Mouse (Mus musculus) thymus, postnatal 4 days (tissue): ENCODE measurements around the gene Prss27.
A peak's percentile ranks its signal among the peaks of the same experiment; 100 is the strongest.
"Not testable (repeated sequence)": the region's sequence is repeated elsewhere in the genome, so short reads cannot be mapped to it uniquely, and the experiment has no call there.

ENCODE experiments used
- DNase-seq: peaks from one replicate; pipeline ENCODE4 v3.0.0; 2021

Gene Prss27

DNA sequence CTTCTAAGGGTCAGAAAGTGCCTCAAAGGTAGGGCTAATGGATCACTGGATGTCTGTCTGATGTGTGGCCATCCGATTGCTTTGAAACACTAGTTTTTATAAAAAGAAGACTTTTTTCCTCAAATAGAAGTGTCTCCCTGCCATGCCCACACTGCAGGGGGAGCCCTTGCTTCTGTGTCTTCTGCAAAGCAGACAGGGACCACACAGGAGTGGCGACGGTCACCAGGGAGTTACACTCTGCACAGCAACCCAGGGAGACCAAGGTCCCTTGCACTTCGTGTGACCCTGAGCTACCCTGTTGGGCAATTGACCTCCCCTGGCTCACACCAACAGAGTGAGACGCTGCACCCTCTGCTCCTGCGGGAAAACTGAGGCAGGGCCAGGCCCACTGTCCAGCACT, 990 bp upstream of the Prss27 start:
- DNase-seq, result no peak

DNA sequence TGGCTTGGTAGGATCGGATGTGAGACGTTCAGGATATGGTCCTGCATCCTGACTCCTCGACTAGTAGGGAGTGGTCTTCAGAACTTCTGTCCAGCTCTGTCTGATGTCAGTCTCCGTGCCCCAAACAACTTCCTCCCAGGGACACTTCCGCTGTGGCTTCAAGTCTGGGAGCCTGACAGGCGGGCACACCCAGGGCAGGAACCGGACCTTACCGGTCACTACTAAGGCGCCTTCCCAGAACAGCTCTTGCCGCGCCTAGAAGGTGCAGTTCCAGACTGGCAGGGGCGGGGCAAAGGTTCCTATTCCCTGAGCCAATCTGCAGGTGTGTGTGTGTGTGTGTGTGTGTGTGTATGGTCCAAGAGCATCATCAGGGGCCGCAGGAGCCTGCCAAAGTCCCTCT, 584 bp upstream of the Prss27 start:
- no peak for DNase-seq

DNA sequence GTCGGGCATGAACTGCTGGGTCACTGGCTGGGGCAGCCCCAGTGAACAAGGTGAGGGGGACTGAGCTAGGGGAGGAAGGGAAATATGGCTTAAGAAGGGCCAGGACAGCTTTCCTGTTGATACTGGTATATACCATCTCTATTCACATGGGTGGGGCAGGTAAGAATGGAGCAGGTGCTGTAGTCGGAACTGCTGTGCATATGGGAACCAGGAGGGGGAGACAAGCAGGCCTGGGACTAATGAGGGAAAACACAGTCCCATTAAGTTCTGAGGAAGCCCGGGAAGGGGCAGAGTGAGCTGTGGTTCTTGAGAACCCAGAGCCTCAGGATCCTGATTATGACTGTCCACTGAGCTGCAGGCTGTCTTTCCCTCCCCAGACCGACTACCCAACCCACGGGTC, 6.5 kb downstream of the Prss27 start:
- no peak for DNase-seq

DNA sequence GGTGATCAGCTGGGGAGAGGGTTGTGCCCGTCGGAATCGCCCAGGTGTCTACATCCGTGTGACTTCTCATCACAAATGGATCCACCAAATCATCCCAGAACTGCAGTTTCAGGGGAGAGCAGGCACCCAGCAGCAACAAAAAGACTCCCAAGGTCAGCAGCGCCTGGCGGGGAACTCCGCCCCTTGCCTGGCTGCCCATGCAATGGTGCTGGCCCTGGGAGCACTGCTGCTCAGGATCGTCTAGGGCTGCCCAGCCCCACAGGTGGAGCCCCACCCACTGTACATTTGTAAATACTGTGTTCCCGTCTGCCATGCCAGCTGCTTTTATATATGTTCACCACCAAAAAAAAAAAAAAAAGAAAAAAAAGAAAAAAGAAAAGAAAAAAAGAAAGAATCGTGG, 7.7 kb downstream of the Prss27 start:
- DNase-seq, result no peak

DNA sequence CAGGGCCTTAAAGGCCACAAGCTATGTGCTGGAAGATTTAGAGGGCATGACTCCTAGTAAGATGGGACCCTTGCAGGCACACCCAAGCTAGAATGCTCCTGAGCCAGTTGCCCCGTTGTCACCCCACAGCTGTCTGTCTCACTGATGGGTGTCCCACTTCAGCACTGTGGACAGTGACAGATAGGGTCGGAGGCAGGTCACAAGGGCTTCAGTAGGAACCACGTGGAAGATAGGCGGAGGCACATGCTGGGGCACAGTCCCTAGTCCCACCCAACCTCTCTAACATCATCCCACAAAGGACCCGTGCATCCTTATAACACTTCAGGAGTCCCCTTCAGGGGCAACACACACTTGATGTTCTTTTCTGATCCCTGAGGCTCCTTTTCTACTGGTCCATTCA, 8.1 kb downstream of the Prss27 start:
- no peak for DNase-seq

DNA sequence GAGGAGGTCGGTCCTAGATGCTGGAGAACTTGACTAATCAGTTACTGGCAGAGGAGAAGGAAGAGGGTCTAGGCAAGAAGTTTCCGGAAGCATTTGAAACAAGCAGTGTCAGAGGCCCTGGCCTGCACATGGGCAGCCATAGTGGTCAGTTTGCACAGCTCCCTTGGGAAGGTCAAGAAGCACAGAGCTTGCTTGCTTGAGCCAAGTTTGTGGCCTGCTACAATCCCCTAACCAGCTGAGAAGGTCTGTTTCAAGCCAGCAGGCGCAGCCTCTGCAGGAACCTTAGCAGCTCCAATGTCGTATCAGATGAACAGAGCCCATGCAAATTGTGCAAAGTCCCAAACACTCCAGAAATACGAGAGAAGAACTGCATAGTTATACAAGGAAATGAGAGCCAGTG, 10.1 kb downstream of the Prss27 start:
- DNase-seq, result no peak

DNA sequence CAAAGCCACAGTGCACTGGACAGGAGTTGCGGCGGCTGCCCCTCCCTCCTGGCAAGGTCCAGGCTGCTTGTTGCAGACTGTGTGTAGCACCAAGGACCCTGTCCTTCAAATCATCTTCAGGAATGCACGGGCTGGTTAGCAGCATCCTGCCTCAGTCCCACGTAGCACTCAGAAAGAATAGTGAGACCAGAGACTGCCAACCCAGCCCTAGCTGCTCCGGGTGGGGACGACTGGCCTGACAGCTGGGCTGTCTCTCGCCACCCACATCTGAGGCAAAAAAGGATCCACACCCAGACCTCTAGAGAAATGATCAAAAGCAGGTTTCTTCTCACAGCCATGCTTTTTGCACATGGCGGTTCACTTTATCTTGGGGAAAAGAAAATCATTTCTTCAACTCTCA, 11.1 kb downstream of the Prss27 start:
- no peak for DNase-seq

DNA sequence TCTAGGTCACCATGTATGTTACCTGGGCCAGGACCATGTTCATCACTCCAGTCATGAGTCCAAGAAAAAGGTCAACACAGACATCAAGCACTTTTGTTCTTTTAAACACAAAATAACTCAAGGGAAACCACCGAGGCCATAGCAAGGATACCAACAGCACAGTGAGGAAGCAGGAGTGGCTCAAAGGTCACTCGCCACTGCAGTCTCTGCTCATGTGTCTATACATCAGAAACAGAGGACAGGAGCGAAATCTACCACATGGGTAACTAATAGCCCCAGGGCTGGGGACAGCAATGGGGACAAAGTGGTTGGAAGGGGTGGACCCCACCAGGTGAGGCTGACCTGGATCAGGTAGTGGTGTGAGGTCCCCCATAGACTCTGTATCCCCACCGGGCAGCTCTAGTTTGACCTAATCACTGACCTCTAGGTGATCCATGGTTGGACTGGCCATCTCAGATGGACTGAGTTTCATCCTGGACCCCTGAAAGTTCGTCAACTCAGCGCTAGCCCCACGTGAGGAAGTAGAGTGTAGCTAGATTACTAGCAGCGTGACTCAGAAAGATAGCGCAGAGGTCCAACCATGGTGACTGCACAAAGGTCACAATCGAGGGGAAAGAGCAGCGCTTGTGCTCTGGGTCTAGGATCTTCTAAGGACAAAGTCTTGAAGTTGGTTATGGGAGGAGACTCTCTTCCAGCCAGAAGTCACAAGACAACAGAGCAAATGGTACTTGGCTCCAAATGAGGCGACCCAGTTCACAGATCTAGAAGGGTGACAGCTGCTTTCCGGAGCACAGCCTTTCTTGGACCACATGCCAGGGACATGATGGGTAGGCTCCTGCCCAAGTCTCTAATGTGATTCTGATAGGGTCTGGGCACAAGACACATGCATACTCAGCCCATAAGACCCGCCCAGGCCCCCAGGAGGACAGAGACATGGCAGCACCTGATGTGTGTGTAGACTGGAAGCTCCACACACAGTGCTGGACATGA, 19.0 kb downstream of the Prss27 start:
- DNase-seq, result no peak

DNA sequence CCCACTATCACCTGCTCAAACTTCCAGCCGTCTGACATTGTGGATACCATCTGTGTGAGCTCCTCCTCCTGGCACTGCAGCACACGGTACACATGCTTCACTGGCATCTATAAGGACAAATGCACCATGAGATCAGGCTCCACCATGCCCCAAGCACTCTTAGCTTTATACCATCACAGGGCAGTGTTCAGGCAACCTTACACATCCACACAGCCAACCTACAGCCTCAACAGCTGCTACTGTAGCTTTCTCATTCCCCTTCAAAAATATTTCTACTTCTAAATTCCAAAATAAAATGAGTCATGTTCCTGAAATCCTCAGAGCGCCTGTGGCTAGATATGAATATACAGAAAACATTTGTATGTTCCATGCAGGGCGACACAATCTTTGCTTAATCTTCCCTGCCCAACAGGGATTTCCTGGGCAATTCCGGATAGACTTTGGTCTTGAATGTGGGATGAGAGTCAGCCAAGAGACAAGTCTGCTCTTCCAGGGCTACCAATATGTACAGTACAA, 19.8 kb downstream of the Prss27 start:
- no peak for DNase-seq

DNA sequence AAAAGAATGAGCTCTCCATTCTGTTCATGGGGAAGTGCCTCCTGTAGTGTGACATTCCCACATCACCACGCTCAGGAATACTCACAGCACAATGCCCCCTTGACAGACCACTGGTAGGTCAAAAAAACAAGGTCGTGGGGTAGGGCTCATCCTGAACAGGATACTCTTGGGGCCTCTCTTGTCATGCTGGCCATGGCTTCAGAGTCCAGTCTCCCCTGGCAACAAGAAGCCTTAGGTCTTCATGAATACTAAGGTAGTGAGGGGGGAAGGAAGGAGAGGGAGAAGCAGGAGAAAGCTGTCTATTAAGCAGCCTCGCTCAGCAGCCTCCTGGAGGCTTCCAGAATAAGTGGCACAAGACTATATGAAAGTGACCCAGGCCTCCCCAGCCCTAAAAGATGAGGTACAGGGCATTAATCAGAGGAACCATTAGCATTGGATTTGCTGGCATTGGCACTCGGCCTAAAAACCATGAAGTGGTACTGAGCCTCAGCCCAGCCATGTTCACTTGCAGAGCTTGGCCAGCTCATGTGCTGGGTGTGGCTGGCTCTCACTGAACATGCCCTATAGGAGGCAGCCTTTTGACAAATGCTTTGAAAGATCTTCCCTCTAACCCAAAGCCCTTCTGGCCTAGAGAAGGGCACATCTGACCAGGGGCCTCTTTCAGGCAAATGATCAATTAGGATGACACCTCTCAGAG, 24.7 kb downstream of the Prss27 start:
- DNase-seq, result no peak

DNA sequence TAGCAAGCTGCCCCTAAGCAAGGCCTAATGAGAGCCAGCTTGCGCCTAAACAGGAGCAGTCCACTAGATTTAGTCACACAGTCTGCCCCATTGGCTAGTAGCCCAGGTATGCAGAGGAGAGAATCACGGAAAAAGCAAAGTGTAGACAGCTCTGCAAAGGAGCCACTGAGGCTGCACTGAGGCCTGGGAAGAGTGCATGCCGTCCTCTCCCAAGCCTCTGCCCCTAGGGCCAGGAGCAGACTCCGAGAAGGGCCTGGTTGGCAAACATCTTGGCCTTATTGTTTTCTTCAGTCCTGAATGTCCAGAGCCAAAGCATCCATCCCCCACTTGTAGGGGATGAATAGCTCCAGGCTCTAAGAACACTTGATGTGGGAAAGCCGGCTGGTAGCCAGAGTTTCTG, 30.3 kb downstream of the Prss27 start:
- DNase-seq, result no peak

DNA sequence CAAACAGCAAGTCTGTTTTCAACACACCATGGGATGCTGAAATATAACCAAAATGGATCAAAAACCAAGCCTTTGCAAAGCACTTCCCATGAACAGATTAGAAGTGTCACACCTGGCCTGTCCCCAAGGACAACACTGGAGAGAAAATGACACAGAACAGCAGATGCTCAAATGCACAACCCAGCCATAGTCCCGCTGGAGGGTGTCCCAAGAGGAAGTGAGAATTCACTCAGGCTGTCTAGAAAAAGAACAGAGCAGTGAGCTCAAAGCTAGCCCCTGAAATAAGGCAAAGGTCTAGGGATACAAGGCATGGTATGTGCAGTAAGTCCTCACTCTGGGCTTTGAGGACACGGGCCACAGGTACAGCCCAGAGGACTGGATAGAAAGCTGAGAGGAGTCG, 31.6 kb downstream of the Prss27 start:
- DNase-seq, result no peak

DNA sequence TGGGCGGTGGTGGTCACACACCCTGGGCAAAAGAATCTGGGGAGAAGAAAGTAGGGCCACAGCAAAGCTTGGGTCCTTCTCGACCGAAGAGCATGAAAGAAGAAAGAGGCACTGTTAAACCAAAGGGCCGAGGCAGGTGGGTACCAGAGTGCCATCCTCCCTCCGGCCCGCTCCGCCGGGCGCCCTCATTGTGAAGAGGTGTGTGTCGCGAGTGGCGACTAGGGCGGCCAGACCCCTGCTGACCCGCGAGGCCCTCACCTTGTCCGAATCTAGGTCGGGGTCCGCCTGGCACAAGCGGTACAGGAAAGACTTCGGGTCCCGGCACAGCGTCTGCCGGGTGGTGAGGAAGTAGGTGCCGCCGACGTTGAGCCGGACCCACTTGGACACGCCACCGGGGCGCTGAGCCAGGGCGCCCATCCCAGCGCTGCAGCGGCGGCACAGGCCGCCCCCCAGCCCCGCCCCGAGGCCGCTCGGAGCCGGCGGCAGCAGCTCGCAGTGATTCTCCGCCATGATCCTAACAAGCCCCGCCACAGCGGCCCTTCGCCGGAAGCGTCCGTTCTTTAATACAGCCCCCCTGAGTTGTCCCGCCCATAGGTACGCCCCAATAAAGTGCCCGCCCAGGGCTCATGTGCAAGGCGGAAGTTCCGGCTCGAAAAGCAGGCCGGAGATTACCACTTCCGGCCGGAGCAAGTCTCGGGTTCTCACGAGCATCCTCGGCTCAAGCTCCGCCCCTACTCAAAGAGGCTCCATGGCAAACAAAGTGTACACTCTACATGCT, 35.2 kb downstream of the Prss27 start, which contains the start of gene Kctd5:
Gene Kctd5 (minus strand): TSS at position 567 of the 778 bp plus-strand sequence.
- DNase-seq, result peak; percentile 89

DNA sequence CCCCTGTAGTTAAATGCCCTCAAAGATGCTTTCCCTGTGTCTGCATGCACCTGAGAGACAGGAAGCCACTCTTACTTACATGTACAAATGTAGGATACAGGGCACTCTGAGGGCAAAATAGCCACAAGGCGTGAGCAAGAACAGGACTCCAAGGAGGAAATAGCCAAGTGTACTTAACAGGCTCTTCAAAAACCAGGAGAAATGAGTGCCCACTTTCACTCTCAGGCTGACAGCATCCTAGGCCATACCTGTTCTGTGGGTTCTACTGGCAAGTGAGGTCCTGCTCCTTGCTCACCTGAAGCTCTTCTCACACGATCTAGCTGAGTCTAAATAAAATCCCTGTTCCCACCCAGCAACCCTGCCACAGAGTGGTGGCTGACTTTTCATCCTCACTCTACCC, 39.2 kb downstream of the Prss27 start:
- no peak for DNase-seq

DNA sequence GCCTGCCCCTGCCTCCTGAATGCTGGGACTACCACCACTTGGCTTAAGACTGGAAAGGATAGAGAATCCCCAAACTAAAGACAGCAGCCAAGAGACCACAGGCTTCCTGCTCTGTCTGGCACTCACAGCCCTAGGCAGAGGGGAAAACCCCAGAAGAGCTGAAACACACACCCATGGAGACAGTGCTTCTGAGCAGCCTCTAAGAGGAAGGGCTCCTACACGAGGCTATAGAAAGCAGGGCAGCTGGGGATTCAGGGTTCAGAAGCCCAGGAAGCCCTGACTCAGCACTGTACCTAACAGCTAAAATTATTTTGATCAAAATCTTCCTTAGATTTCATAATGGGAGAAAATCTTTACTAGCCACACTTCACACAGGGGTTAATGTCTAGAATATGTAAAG, 46.6 kb downstream of the Prss27 start:
- no peak for DNase-seq

DNA sequence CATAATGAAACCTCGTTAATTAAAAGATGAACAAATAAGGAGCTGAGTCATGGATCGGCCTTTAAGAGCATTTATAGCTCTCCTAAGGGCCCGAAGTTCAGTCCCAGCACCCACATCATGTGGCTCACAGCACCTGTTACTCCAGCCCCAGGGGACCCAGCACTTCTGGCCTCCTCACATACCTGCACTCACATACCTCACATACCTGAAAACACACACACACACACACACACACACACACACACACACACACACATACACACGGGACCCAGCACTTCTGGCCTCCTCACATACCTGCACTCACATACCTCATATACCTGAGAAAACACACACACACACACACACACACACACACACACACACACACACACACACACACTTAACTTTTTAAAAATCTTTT, 48.5 kb downstream of the Prss27 start:
- not testable (repeated sequence) for DNase-seq

DNA sequence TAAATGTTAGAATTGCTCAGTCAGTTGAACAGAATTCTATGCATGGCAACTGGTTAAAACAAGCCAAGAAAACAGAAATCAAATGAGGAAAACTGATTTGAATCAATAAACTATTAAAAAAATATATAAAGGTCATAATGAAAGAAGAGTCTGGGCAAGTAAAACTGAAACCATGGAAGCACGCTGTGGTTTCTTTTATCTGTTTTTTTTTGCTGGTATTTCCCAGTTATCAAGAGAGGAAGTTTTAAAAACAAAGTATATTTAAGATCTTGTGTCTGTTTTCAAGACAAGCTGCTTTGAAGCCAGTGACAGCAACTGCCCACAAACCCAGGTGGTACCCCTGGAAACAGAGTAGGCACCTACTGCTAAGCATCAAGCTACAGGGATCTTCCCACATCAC, 52.6 kb downstream of the Prss27 start:
- DNase-seq, result no peak
